Mouse (Mus musculus) embryonic fibroblast, embryonic 13.5 days (primary cell): ENCODE measurements at regions not wholly inside any gene's neighbourhood (a gene's known extent, or its start where the extent isn't known, plus 50 kb on each side); places are given as distances from the start of the nearest gene placed in this dataset.

Experiments used
- CTCF ChIP-seq: IDR thresholded peaks from 2 replicates; pipeline ENCODE4 v1.5.1; 2011; ENCODE audit warnings: mild to moderate bottlenecking, control low read depth, low read length, moderate library complexity, borderline replicate concordance; ENCODE audit not compliant: insufficient read depth
- POLR2A ChIP-seq: IDR thresholded peaks from 2 replicates; pipeline ENCODE4 v1.6.1; 2011; ENCODE audit warnings: low read depth, mild to moderate bottlenecking, control low read depth, low read length, moderate library complexity

DNA sequence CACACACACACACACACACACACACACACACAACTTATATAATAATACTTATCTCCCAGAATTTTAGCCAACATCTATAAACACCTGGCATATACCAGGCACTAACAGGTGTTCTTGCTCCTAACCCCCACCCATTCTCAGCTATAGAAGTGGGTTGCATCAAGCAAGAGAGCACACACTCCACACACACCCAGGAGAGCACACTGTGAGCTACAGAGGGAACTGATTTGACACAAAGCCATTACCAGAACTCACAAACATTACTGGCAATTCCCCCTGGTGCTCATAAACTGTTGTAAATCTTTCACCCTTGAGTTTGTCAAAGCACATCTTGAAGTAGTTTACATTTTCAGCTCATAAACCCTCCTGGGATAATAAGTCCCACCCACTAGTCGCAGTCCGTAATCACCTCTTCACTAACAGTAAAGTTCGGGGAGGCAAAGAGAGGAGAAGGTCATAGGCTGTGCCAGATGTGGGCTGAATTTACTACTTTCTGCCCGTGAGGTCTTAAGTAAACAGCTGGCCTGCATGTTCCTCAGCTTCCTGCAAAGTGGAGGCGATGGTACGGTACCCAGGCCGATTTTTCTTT, 62.5 kb downstream of the Drd1 start:
- TF ChIP-seq CTCF (no peak), POLR2A (no peak)
